In the genomic region with DNA sequence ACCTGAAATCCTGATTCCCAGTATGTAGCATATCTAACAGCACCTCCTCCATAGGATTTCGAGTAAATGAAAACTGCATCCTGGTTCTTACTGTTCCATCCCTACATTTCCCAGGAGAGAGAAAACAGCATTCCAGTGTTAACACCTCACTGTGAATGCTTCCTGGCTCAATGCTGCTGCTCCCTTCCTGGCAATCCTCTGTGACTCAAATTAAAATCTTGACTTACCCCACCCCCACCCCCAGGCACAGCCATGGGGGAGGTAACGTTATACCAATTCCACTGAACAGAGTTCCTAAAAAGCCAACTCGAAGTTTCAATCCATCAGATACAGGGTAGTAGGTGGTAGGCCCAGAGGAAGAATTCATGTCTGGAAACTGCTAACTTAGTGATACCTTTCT, we compare ENCODE assay signal across 8 mouse cellular contexts. TPM values are rescaled to one million over a fixed set of nuclear protein-coding genes. Genes with fewer than 3 reads are reported as not detected.
DNase-seq lines count a peak whose midpoint lies in the region; ATAC-seq lines count a peak whose summit lies in the region.

No protein-coding gene starts in this region.

- no peak for ATAC-seq in limb, embryonic 13.5 days (ENCODE audit: low FRiP score, low read depth)
- no peak for ATAC-seq in activated CD4-positive, CD25-positive, alpha-beta regulatory T cell, adult 4 months

- whole genome bisulfite sequencing in limb, embryonic 13.5 days = 26% methylated on average over 3 of the region's 3 CpGs

- peaks cover 11% of the 10 kb centered on the region for H3K4me1 ChIP-seq in limb, embryonic 13.5 days

- H3K4me2 ChIP-seq in limb, embryonic 13.5 days (replicated peaks) = peak overlapping the region; percentile 70

- H3K27me3 ChIP-seq in limb, embryonic 13.5 days = no peaks in the 10 kb centered on the region

- peak; percentile 43 for DNase-seq in cerebellum, adult 9-10 months
- DNase-seq in cerebellum, postnatal 4 days (ENCODE audit: low spot score in 2 of 2) = no peak
- peak; percentile 10 for DNase-seq in thymus, postnatal 14 days
- no peak for DNase-seq in thymus, postnatal 4 days
- peak; percentile 13 for DNase-seq in telencephalon, adult 2 months (ENCODE audit: low read depth, low spot score)
- no peak for DNase-seq in left cerebral cortex, adult 8-10 months (ENCODE audit: low spot score in 2 of 2)

- H3K4me3 ChIP-seq in limb, embryonic 13.5 days = peak overlapping the region; percentile 61

- H3K36me3 ChIP-seq in limb, embryonic 13.5 days = peaks cover 45% of the 10 kb centered on the region

- H3K27ac ChIP-seq in limb, embryonic 13.5 days = no peak overlapping the region

- no peaks in the 10 kb centered on the region for H3K9me3 ChIP-seq in limb, embryonic 13.5 days

- H3K9ac ChIP-seq in limb, embryonic 13.5 days = peak overlapping the region; percentile 77

RNA-seq across cellular contexts. Expression of a gene that starts 0.9 kb away (rescaled TPM):
- 36.8 and 37.4 TPM in 2 replicates for polyA plus RNA-seq in limb, embryonic 13.5 days (2015; fragmentation: Nextera tagmentation; extraction: Ambion mirVana)
- 10 to 100 TPM; 18.7 to 25.3 (median 22.9) TPM for total RNA-seq in left cerebral cortex, adult 8-10 months (2022)
- 10 to 100 TPM; 14.9 to 24.0 TPM for polyA plus RNA-seq in activated CD4-positive, CD25-positive, alpha-beta regulatory T cell, adult 4 months (2017; shearing (Covaris generic))

Comparison
In these comparisons a context has a peak if more than half of its experiments do, and no peak if none do; other contexts are left out.
1. DNase-seq: peak in cerebellum, adult 9-10 months (single experiment), thymus, postnatal 14 days (single experiment) and telencephalon, adult 2 months (single experiment); none in cerebellum, postnatal 4 days (0 of 2), thymus, postnatal 4 days (single experiment) and left cerebral cortex, adult 8-10 months (0 of 2).